Mouse (Mus musculus): ENCODE results near the gene Ccdc8.

The Ccdc8 gene

DNA sequence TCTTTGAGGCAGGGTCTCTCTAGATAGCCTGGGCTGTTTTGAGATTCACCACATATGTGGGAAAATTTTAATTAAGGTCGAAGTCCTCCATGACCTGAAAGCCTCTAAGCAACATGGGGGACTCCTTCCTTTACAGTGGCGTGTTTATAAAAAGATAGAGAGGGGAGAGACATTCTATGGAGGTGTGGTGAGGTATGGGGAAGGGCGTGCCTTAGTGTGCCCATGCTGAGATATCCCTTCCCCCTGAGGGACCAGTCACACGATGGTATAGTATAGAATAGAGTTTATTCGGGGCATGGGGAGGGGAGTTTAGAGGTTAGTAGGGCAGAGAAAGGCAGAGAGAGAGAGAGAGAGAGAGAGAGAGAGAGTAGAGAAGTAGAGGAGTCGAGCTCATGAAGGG is 14.3 kb upstream of the Ccdc8 start:
- DNase-seq = no peak

DNA sequence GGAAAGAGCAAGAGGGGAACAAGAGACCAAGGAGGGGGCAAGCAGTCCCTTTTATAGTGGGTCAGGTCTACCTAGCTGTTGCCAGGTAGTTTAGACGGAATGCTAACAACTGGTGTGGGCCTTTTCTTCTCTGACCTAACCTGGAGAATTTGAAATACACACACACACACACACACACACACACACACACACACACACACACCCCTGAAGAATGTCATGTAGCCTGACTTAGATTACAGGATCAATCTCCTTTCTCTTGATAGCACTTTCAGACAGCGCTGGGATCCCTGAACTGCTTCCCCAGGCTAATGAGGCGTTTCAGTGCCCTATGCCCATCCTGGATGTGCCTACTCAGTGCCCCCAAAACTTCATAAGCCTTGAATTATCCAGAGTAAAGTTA is 13.9 kb upstream of the Ccdc8 start:
- DNase-seq = no peak

DNA sequence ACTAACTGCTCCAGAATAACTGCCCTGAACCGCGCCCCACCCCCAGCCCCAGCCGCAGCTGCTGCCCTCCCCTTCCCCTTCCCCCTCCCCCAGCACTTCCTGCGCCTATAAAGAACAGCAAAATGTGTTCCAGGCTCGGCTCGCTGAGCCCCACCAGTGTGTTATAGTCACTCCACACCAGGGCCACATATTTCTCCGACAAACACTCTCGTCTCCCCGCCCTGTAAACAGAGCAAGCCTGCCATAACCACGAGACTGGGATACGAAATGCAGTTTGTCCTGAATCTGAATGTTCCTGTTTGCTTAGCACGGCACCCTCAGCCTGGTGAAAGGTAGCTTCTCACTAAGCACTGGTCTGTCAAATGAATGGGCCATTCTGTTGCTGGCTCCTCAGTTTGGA is 12.2 kb upstream of the Ccdc8 start:
- peak; percentile 50 for DNase-seq

DNA sequence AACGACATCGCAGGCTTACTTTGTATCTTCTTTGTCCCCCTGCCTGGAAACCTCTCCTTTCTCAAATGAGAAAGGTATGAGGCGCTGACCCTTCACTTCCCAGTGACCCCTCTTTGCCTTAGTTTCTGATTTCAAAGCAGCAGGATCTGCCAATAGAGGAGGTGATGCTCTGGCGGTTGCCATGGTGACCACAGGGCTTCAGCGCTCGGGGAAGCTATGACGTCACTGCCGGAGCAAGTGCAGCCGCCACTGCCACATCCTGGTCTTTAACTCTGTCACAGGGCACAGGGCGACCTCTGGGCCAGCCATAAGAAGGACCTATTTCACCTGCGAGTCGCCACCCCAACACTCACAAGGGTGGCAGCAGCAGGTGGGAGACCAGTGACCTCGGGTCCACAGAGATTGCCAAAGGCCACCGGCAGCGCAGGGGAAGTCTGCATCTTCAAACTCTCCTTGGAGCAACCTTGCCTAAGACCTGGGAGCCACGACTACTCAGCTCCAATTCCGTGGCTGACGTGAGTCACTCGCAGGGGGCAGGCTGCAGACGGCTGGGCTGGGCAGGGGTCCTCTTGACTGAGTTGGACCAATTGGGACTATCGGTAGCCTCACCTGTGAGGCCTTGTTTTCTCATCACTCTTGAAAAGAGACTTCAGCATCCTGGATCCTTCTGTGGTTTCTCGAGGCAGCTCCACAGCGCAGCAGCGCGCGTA is 9.5 kb upstream of the Ccdc8 start, which contains the start of gene Gm42372:
Gene Gm42372, plus strand, starts transcription at position 228 of the 710 bp plus-strand sequence.
- DNase-seq = peak; percentile 93

DNA sequence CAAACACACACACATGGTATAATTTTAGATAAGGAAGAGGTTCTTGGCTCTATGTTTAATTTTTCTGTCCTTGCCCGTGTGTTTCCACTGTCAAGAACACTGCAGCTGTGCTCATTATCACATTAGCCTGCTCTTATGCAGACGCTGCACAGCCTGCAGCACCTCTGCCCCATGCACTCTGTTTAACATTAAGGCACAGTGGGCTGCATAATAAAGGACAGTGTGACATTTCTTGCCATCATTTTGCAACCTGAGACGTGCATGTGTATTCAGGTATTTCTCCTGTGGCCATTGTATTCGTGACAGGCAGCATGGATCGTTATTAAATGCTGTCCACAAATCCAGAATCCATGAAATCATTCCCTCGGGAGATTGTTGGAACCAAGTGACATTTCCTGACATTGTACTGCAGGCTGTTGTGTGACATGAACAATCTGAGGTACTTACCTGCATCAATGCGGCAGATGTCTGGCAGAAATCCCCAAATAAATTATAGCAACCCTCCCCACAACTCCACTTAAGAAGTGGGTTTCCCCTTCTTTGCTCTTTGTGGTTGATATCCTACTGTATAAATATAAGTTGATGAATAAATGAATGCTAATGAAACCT is 4.9 kb upstream of the Ccdc8 start:
- no peak for DNase-seq

DNA sequence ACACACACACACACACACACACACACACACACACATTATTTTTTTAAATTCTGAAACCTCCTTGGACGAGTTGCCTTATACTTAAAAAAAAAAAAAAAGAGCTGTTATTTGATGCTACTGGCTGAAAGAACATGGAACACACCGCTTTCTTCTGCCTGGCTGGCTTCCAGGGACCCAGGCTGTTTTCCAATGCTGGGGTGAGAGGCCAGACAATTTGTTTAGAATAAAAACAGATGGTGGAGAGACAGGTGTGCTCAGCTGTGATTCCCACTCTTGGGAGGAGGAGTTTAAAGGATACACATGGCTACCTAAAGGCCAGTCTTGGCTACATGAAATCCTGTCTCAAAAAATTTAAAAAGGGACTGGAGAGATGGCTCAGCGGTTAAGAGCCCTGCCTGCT is 4.1 kb upstream of the Ccdc8 start:
- DNase-seq = no peak

DNA sequence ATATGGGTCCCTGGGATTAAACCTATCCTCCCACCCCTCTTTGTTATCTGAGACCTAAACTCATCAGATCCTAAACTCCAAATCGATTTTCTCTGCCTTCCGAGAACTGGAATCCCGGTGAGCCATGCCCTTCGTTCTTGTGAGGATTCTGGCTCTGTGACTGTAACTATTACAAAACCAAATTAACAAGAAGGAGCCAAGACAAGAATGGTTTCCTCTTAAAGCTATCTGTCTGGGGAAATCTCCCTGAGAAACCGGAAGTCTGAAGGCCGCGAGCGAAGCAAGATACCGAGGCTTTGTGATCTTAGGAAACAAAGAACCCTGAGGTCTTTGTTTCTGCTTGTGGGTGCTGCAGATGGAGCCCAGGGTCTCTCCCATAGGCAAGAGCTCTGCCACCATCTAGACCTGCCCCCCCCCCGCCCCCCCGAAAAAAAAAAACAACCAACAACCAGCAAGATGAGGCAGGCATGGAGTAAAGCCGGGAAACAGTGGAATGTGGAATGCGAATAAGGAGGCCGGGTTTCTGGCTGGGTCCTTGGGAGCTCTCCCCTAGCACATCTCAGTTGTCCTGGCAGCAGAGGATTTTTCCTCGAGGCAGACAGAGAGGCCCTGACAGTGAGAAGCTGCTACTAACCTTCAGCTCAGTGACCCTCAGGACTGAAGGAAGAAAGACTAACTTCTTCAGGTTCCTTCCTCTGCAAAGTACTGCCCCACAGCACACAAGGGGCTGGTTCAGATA is 2.3 kb upstream of the Ccdc8 start:
- no peak for DNase-seq

DNA sequence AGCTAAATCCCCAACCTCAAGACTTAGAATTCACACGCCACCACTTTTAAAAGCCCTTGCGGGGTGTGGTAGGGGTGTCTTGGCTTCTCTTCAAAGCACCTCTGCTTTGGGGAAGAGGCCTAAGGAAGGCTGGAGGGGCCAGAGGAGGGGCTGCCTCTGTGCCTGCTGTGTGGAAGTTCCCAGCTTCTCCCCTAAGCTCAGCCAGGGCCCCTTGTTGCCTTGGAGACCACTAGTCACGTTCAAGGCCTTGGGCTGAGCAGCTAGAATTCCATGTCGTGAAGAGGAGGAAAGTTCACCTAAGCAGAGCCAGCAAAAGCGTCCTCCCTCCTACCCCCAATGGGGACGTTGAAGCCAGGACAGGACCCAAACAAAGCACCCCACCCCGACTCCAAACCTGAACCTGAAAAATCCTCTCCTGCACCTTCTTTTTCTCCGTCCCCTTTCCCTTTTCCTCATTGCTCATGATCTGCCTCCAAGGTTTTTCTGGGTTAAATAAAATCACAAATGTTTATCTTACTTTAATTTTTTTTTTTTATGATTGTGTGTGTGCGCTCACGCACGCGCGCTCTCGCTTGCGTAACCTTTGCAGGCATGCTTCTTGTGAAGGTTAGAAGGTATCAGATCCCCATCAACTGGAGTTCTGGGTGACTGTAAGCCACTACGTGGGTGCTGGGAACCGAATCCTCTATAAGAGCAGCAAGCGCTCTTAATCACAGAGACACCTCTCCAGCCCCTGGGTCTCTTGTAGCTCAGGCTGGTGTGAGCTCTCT is 642 bp upstream of the Ccdc8 start:
- no peak for DNase-seq

DNA sequence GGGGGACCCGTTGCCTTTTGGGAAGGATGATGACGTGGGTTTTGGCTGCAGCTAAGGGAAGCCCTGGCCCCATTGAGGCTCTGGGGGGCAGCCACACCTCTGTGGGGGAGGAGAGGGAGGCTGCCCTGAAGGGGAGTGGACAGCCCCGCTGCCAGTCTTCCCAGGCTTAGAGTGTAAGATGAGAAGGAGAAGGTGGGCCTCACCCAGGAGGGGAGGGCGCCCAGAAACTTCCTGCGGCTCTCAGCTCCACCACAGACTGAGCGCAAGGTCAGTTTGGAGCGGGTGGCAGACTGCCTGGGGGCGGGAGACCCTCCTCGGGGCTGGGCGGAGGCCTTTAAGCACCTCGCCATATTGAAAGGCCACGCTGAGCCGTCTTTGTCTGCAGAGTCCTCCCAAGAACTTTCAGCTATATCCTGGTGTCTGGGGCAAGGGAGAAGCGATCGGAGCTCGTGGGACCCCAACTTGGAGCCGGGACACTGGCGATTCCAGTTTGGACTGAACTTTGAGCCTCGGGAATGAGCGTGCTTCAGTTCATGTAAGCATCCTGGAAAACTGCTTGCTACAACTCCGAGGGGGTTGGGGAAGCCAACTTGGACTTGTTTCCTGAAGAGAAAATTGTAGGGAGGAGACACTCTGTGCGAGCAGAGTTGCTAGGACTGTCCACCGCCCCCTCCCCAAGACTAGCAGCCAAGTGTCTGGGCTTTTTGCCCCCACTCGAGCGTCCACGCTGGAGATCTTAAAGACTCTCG is 1.3 kb downstream of the Ccdc8 start:
- no peak for DNase-seq

DNA sequence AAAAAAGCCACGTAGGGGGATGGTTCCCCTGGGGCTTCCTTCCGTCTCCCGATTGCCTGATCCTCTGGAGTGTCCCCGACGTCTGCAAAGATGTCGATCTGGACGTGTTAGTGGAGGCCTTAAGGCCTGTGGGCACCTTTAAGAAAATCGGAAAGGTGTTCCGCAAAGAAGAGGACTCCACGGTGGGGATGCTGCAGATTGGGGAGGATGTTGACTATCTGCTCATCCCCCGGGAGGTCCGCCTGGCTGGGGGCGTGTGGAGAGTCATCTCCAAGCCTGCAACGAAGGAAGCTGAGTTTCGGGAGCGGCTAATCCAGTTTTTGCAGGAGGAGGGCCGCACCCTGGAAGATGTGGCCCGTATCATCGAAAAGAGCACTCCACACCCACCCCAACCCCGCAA is 1.9 kb downstream of the Ccdc8 start:
- no peak for DNase-seq

DNA sequence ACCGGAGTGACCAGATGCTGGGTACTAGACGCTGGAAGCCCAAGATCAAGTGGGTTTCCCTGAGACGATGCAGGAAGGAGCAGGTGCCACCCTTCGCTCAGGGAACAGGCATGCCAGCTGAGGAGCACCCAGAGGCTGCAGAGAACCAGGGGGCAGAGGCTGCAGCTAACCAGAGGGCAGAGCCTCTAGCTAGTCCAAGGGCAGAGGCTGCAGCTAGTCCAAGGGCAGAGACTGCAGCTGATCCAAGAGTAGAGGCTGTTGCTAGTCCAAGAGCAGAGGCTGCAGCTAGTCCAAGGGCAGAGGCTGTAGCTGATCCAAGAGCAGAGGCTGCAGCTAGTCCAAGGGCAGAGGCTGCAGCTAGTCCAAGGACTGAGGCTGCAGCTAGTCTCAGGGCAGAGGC is 2.8 kb downstream of the Ccdc8 start:
- no peak for DNase-seq

DNA sequence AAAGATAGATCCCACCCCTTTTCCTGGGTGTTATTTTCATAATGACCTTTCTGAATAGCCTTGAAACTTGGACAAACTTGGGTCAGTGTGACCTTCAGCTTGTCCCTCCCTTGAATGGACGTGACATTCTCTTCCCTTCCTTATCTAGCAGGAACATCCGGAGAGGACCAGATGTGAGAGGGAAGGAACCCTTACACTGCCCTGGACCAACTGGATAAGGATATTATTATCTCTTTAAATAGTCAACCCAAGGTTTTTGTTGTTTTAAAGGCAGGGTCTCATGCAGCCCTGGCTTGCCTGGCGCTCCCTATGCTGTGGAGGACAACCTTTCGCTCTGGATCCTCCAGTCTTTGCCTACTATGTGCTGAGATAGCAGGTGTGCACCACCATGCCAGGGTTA is 6.7 kb downstream of the Ccdc8 start:
- no peak for DNase-seq

DNA sequence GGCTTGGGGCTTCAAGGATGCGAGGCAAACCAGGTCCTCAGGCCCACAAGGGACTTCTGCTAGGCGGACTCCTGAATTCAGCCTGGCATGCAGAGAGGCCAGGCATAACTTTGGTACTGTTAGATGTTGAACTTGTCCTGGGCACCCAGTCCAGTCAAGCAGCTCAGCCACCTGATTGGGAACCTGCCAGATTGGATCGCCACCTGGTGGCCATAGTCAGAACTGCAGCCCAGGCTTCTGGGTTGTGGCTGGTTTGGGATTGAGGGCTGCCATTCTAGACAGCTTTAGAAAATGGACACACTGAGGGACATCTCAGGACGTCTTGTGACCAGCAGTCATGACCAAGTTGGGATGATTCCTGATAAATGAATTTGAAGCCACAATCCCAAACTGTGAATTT is 7.1 kb downstream of the Ccdc8 start:
- peak; percentile 74 for DNase-seq

DNA sequence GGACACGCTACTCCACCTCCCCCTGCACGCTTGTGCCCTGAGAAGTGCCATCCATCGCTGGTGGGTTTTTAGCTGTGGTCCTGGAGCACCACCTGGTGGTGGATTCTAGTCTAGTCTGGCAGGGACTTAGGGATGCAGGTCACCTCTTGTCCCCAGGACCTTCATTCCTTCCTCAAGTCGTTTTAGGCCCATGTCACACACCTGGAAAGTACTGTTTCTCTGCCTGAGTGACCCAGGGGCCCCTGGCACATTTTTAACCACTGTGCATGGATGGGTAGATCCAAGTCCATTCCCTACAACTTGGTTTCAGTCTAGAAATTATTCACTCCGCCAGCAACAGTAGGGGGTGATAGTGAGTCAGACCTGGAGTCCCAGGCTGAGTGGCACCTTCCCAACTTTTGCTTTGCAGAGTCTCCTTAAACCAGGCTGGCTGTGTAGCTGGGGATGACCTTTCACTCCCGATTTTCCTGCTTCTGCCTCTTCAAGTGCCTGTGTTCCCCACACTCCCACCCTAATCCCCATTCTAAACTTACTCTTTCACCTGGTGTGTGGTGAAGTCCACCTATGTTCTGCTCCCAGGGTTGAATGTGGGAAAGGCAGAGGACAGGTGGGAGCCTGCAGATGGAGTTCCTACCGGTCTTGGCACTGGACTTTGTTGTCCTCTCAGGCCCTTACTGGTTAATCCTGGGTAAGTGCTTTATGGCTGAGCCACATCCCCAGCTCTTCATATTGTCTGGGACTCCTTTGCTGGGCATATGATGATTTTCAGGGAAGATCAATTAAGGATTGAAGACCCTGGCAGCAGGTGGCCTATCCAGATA is 10.1 kb downstream of the Ccdc8 start:
- peak; percentile 84 for DNase-seq

DNA sequence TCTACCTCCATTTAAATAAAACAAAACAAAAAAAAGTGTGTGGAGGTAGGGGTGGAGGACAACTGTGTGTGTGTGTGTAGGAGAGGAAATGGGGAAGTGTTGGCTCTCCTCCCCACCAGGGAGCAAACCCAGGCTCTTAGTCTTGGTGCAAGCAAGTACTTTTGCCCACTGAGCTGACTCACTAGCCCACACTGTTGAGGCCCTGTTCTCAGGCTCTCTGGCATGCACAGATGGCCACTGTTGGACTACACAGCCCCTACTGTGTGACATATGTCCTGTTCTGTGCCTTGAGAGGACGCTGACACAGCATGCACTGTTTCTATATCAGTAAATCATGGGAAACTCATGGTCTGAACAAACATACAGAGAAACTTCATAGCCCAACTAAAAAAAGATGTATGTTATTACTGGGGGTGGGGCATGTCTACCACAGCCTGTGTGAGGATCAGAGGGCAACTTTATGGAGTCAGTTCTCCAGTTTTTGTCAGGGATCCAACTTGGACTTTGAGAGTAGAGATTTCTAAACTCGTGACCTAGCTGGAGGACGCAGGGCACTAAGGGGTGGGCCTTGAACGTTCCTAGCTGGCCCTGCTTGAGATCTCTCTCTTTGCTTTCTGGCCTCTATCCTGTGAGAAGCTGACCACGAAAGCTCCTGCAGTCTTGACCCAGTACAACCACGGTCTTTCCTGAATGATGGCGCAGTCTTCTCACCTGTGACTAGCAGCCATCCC is 10.9 kb downstream of the Ccdc8 start:
- DNase-seq = peak; percentile 56

DNA sequence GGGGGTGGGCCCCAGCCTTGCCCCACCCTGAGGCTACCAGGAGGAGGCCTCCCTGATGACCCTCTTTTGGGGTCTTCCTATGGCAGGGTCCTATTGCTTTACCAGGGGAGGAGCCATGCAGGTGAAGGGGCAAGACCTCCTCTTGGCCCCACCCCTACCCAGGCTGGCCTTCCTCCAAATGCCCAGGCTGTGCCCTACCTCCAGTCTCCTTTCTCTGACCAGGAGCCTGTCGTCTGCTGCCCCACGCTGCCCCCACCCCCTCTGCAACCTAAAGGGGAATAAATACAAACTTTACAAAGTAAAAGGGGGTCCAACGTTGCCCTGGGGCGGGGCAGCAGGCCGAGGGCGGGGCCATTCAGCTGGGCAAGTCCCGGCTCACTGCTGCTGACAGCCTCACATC is 12.2 kb downstream of the Ccdc8 start:
- DNase-seq = no peak

DNA sequence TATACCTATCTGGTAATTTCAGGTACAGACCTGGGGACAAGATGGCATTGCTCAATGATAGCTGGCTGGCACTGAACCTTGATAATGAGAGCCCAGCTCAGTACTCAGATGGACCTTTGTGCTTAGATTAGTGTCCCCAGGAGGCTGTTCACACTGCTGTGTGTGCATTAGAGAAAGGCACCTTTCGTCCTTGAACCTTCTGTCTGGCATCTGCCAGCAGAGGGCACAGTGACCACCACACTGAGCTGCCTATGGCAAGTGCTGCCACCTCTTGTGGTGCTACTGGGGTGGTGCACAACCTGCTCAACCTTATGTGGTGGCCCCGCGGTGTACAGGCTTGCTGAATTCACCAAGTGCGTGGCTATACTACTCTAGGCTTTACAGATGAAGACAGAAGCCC is 14.8 kb downstream of the Ccdc8 start:
- DNase-seq = no peak

DNA sequence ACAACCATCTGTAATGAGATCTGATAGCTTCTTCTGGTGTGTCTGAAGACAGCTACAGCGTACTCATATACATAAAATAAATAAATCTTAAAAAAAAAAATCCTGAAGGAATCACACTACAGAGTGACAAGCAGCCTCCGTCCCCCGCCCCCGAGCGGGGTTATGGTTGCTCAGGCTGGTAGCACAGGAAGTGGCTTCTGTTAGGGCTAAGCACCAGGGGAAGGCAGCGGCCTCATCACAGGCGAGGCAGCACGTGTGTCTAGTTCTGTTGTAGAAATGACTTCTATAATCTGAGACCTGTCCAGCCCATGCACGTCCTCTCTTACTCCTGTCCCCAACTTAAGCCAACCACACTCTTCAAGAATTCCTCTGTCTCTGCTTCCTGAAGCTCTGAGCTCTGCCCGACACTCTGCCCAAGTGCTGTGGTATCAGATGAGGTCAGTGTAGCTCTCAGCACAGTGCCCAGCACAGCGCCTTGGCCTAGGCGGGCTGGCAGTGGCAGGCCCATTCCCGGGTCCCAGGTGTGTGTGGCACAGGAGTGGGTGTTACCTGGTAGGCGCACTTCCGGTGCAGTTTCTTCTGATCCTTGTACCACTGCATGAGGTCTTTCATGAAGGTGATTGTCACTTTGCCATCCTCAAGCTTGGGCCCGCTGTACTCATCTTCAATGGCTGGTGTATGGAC is 17.0 kb downstream of the Ccdc8 start:
- DNase-seq = no peak

DNA sequence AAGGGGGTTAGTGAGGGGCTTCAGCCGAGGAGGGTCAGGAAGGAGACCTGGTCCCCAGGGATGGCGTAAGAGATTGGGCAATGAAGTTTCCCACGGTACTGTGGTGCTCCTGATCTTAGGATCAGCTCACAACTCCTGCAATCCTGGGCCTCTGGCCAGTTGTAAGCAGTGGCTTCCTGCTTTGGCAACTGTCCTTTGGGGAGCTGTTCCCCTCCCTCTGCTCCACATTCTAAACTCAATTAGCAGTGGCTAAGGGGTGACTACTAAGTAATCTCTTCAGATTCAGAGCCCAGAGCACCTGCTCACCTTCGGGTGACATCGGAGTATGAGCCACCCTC is 17.5 kb downstream of the Ccdc8 start:
- no peak for DNase-seq

DNA sequence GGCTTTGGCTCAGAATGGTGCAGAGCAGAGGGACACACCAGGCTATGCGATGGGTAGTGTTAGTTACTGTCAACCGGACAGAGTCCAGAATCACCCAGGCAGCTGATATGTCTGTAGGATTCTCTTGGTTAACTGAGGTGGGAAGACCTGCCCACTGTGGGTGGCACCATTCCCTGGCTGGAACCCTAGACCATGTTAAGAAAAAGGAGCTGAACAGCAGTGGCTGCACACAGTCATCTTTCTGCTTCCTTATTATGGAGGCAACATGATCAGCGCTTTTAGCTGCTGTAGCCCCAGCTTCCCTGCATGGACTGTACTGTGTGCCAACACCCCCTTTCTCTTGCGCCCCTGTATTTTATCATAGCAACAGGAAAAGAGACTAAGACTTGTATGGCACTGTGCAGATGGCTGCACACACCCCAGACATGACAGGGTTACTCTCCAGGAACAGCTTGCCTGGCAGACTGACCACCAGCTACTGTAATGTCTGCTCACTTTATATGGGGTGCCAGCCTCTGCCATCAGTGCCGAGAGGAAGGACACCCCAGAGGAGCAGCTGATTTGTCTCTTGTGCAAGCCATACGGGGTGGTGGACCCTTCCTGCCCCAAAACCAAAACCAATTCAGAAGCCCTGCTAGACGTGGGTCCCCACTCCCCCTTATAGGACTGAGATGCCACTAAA is 19.5 kb downstream of the Ccdc8 start:
- DNase-seq = no peak
